Mouse (Mus musculus) telencephalon, adult 2 months (tissue): ENCODE data around the gene Abcg1.

Source experiments
- DNase-seq: peaks from one replicate; pipeline ENCODE4 v3.0.0-alpha.2; 2011; ENCODE audit warnings: low read depth, low spot score

Gene Abcg1

DNA sequence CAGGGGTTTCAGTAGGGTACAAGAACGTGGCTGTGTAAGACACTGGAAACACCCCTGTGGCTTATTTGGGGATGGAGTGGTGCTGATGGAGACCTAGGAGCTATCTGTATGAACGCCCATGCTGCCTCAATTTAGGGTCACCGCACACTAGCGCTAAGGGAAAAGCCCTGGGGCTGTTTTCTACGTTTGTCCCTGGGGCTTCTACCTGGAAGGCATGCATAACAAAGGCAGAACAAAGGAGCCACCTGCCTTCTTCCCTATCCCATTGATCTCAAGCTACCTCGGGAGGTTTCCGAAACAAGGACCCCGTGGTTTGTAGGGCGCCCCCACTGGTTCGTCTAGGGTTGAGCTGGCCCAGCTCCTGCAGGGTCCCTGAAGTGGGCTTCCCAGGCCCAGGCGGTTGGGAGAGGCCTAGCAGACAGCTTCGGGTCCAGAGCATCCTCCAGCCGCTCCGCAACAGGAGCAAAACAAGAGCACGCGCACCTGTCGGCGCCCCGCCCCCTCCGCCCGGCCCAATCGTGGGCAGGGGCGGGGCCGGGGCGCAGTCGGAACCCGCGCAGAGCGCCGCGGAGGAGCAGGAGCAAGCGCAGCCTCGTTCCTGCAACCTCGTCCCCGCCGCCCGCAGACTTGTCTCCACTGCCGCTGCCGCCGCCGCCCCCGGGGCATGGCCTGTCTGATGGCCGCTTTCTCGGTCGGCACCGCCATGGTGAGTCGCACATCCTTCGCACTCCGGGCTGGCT, at the start of gene Abcg1:
Gene Abcg1, plus strand, starts transcription at position 525 of the 740 bp plus-strand sequence.
- DNase-seq, result no peak

DNA sequence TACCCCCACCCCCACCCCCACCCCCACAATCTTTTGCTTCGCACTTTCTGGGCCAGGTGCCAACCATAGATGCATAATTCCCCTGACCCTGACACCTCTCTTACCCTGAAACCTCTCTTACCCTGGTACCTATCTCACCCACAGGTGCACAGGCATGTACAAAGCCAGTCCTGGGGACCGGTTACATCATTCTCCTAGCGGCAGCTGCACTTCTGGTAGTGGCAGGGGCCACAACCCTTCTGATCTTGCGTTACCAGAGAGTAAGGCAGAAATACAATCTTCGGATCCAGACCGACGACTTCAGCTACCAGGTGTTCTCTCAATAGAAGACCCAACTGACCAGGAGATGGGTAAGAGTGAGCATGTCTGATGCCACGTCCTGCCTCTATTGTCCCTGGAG, 49.1 kb upstream of the Abcg1 start:
- no peak for DNase-seq

DNA sequence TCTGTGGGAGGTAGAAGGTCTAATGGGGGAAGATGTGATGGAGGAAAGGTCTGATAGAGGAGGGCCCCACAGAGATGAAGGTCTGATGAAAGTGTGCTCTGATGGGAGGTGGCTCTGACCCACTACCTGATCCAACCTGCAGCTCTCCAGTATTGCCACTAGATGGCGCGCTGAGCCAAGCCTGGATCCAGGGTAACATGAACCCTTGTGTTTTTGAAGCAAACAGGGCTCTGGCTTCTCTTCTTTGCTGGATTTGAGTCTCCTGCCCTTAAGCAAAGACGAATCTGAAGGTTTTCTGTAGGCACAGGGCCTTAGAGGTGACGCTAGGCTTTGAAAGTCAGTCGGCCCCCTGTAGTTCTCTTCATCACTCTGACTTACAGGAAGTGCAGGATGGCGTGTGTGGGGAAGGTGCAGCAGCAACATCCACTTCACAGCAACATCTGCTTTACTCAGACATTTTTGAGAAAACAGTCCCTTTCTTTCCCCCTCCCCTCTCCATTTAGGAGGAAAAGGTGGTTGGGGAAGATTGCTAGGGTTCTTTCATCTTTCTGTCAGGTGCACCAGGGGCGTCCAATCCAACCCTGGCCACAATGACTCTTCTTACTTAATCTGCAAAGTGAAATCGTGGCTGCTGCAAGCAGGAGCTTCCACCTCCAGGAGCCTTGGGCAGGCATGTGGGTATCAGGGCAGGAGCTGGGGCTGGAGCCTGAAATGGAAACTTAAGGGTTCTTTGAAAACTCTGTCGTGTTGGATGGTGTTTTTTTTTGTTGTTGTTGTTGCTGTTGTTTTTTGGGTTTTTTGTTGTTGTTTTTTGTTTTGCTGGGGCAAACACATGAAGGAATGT, 45.7 kb upstream of the Abcg1 start:
- DNase-seq, result no peak

DNA sequence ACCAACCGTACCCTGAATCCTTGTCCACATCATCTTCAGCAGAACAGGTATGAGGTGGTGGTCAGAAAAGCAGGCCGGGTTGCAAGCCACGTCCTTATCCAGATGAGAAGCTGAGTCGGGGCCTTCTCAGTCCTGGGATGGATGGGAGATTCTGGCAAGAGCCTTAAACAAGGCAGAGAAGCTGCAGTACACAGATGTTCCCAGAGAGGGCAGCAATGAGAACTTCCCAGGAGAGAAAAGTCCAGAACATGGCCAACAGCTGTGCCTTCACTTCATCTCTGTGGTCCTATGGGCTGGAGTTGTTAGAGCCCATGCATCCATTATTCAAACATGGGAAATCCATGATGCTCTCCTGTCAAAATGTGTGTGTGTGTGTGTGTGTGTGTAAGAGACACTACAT, 39.2 kb upstream of the Abcg1 start:
- no peak for DNase-seq

DNA sequence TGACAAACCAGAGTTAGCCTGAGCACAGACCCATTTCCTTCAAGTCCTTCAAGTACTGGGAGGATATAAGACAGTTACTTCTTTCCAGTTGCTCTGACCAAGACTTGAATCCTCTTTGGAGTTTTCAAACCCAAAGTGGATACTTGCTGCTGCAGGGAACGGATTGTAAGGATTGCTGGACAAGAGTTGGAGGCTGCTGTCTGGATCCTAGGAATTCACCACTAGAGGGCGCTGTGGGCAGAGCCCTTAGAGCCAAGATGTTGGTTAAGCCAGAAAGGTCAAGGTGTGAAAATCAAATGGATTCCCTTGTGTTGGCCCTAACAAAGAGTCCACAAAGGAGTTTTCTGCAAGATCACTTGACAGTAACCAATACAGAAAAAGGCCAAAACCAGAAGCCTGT, 38.0 kb upstream of the Abcg1 start:
- DNase-seq, result no peak

DNA sequence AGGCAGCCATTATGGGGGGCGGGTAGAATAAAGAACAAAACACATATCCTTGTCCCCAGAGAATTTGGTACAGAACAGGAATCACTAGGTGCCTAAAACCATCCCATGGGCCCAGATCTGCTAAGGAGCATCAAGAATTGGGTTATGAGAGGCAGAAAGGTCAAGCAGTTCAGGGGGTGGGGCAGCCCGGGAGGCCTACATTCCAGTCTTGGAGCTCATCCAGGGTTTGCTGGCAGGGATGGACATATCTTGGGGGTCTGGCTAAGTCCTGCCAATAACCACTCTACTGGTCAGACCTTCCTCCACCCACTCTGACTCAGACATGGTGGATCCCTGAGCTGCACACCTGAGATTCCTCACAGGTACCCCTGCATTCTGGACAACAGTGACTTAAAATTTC, 37.4 kb upstream of the Abcg1 start:
- DNase-seq, result no peak

DNA sequence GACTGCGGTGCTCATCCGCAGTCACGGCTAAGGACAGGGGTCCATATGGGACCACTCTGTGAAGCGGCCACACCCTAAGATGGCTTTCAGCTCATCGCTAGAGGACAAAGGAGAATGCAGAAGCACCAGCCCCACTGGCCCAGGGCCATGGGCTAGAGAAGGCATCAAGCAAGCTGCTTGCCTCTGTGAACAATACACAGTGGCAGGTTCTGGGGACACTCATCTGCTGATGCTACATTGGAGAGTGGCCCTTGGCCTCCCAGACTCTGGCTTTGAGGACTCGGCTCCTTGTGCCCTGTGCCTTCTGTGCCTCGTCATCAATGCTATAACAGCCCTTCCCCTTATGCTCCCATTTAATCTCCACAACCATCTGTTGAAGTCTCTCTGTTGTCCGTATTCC, 36.2 kb upstream of the Abcg1 start:
- no peak for DNase-seq

DNA sequence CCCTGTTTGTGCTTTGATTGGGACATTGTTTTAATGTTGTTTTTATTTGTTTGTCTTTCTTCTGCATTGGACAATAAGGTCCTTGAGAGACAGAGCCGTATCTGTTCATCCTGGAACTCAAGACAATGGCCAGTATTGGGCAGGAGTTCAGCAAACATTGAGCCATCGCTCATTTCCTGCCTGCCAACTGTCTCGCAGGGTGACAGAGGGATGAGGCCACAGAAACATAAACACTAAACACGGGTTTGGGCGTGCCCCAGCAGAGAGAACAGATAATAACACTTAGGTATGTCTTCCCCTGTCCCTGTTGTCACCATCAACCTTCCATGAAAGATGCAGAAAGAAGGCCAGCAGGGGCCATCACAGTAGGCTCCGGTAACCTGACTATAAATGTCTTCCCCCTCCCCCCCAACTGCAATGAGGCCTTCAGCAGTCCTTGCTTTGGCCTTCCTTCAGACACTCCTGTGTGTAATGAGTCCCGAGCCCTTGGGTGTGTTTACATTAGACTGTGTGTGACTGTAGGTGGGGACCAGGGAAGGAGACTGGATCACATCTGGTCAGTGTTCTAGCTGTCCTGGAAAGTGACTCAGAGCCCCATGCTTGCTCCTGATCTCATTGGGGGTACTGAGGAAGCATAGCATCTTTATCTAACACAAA, 33.2 kb upstream of the Abcg1 start:
- DNase-seq, result no peak

DNA sequence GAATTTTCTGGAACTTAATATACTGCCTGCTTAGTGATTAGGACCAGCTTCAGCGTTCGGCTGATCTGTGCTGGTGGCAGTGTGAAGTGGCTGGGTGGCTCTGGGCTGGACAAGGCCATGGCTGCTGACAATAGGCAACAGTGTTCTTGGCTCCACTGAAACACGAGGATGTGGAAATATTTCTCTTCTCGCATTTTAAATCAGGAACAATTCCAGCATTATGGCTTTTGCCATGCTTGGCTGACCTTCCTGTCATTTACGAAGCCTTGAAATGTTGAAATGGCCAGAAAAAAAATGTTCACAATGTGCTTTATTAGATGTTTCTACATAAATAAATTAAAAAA, 32.7 kb upstream of the Abcg1 start:
- DNase-seq, result no peak

DNA sequence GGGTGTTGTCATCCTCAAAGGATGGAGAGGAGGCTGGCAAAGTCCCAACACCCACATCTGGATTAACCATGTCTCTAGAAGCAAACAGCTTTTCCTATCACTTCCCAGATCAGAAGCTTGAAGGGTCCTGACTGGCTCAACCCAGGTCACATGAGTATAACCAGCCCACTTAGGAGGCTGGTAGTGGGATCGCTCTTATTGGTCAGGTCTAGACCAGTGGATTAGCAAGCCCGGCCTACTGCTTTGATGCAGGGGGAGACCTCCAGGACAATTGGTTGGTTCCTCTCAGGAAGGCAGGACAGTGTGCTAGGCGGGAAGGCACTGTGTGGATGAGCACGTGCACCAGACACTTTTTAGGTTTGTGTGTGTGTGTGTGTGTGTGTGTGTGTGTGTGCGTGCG, 30.5 kb upstream of the Abcg1 start:
- DNase-seq, result no peak

DNA sequence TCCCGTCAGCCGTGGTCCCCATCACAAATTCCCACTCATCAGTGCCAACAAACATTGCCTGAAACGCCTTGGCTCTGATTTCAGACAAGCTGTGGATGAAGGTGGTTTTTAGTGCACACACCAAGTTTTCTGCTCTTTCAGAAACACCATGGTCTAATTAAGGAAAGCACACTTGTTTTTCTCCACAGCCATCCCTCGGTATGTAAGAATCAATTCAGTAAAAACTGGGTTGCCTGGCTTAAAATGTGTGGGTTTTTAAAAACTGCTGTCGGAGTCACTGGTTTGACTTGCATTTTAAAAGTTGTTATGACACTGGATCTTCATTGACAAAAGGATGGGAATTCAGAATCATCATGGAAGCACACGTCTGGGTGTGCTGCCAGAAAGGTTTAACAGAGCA, 29.8 kb upstream of the Abcg1 start:
- DNase-seq, result peak; percentile 61

DNA sequence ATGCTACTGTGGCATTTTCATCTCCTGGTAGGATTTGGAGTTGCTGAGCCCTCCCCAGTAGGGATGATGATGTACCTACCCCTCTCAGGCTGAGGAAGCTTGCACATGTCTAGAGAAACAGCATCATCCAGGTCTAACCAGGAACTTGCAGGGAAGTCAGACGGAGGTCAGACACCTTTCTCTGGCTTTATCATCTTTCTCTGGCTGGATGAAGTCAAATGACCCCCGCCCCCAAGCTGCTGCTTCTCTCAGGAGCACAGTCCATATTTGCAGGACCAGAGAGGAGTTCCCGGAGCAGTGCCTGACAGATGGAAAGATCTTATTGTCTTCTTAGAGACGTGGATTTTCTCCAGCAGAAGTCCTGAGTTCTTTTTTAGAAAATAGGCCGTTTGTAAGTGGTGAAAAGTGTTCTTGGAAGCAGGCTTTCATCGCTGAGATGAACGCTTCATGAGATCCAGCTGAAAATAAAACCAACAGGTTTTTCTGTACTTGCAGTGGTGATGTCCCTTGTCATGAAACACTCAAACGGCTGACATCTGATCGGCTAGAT, 28.6 kb upstream of the Abcg1 start:
- no peak for DNase-seq

DNA sequence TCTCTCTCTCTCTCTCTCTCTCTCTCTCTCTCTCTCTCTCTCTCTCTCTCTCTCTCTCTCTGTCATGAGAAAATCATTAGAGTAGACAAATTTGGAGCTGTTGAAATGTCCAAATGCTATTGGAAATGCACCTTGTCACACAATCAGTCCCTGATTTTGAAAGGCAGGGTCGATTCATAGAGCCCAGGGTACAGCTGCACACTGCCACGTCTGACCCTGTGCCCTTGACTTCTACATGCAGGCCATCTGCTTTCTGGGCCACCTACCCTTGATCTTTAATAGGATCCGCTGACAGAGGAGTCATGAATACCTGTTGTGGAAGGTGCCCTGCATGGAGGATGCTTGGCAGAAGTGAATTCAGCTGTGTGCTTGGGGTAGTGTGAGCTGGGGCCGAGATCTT, 28.1 kb upstream of the Abcg1 start:
- DNase-seq, result no peak

DNA sequence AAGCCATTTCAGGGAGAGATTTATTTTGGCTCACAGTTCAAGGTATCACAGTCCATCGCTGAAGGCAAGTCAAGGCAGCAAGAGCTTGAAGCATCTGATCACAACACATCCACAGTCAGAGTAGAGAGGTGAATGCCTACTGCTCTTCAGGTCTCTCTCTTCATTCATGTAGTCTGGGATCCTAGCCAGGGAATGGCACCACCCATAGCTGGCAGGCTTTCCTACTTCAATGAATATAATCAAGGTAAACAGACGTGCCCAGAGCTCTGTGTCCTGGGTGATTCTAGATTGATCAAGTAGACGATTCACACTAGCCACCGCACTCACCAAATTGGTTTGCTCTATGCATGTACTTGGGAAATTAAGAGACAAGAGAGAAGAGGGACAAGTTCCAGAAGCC, 25.1 kb upstream of the Abcg1 start:
- no peak for DNase-seq

DNA sequence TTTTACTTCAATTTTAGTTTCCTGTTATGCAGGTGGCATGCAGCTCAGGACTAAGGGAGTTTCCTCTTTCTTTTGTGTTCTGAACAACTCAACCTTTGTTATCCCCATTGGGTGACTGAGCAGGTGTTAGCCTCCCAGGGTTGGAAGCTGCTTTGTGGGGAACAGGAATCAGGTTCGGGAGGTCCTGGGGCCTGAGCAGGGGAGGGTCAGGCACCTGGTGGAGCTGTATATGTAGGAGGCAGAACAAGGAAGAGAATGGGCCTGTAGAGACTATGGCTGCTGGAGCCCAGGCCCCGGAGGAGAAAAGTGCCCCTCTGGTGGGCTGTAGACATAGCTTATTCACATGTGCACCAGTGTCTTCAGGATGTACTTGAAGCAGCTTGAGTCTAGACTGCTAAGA, 24.2 kb upstream of the Abcg1 start:
- no peak for DNase-seq

DNA sequence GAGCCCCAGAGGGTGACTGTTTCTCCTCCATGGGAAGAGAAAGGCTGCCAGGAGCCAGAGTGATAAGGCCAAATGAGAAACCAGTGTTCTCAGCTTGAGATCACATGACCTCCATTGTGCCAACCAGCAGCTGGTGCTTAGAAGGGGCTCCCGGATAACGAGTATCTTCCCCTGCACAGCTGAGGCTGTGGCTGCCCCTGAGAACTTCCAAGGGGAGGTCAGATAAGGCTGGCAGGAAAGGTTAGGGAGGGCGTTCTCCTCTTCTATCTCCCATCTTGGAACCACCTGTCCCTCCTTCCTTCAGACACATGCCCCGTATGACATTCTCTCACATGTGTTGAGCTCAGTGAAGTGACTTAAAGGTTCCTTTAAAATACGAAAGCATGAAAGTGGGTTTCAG, 23.3 kb upstream of the Abcg1 start:
- DNase-seq, result no peak

DNA sequence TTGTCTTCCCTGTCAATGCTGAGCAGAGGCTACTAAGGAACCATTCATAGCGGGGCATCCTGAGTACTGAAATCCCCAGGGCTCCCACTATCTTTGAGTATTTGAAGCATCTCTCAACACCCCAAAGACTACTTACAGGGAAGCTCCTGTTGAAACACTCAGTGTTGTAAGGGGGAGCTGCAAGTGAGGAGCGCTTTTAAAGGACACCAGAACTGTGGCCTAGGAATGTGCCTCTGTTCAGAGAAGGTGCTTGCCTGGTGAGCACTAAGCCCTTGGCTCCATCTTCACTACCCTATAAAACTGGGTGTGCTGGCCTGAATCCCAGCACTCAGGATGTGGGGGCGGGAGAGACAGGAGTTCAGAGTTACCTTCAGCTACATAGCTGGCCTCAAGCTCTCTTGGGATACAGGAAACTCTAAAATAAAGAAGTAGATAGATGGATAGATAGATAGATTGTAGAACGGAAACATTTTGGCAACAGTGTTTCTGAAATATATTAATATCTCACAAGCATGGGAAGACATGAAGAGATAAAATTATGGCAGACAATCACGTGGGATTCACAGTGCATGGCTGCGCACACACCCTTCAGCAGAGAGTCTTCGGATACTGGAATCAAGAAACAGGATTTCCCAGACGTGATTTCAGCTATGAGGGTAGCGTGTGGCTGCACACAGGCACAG, 22.7 kb upstream of the Abcg1 start:
- no peak for DNase-seq

DNA sequence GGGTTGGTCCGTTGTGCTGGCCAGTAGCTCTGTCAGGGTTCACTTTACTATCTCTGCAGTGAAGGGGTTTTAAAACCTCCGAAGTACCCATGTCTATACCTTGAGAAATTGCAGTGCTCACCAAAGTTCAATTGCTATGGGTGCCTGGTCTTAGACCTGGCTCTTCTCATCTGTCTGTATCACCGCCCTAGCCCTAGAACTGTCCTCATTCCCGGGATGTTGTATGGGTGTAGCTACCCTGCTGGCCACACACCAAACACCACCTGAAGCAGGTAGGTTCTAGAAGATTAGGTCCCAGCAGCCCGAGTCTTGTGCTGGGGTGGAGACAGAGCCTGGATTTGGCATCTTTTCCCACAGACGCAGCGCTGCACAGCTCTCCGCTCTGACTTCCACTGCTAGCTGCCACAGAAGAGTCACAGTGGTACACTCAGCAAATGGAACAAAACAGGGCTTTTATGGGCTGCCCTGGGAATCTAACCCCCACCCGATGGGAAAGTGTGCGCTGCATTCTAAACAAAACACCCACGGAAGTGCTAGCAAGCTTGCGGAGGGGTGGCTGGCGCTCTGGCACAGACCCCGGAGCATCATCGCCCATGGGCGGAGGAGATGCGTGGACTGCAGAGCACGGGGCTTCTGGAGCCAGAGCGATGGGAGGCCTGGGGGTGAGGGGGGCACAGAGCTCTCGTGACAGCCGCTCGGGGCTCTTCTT, 21.2 kb upstream of the Abcg1 start:
- peak; percentile 76 for DNase-seq

DNA sequence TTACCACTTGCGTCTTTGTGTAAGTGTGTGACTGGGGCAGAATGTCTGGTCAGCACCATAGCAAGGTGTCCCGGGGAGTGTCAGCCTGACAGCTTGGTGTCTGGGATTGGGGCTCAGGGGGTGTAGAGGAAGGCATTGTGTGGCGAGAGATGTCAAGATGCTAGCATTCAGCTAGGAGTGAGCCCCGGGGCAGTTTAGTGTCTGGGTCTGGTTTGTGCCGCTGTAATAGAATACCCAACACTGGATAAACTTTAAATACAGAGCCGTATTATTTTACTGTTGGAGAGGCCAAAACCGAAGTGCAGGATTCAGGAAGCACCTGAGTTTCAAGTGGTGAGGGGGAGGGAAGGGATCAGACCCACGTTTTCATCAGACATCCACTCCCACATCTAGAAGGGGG, 20.1 kb upstream of the Abcg1 start:
- DNase-seq, result no peak

DNA sequence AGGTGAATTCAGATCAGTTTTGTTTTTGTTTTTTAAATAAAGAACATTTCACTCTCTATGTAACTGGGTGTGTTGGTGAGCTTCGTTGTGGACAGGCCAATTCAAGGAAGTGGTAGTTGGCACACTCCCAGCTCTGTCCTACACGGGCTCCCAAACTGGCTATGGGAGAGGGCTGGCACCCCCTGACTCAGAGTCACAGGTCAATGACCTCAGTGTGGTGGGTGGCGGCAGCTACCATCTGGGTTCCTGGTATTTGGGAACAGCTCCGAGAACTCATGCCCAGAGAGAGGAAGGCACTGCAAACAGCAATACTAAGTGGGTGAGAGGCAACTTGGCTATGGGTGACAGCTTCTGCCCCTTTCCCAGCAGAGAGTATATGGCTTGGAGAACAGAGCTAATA, 19.1 kb upstream of the Abcg1 start:
- DNase-seq, result no peak

DNA sequence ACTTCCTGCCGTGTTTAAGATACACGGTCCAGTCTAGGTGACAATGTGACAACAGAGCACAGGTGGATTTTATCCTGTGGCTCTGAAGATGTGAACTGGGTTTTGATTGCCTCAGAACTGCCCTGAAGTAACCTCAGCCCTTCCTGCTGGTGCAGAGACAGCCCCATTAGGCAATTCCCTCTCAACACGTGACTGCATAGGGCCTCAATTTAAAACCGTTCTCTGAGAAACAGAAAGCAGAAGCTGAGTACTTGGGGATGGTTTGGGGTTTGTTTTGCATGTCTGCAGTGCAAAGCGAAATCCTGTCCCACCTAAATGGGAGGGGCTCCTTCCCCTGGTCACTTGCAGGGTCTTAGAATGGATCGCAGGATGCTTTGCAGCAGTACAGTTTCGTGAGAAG, 17.8 kb upstream of the Abcg1 start:
- no peak for DNase-seq
